Mouse (Mus musculus) liver, embryonic 14.5 days (tissue): ENCODE results near the gene Gbgt1. TPM values are rescaled to one million over a fixed set of nuclear protein-coding genes. Genes with fewer than 3 reads are reported as not detected.

Experiments
- ATAC-seq: fragments of 200-750 bp; cut with Nextera tagmentation; 2 replicates; pipeline ENCODE4 v1.8.0; 2017; ENCODE audit warnings: moderate number of reproducible peaks, mild to moderate bottlenecking, moderate library complexity; ENCODE audit not compliant: insufficient read depth
- DNase-seq, 3 experiments: peaks; one replicate each; pipeline ENCODE4 v3.0.0-alpha.2; 2012 to 2013; ENCODE audit warnings: low read depth in 3 of 3, low spot score in 3 of 3
- H3K27ac ChIP-seq: fragments of 300-500 bp; sonication (generic); 2 replicates; pipeline ENCODE4 v1.5.1; 2014; ENCODE audit warnings: moderate library complexity, mild to moderate bottlenecking, control low read depth, inconsistent platforms
- H3K27me3 ChIP-seq: fragments of 300-500 bp; sonication (generic); 2 replicates; pipeline ENCODE4 v1.6.1; 2014; ENCODE audit warnings: mild to moderate bottlenecking, low read length, moderate library complexity; ENCODE audit not compliant: control insufficient read depth, insufficient read depth
- H3K36me3 ChIP-seq: fragments of 300-500 bp; sonication (generic); replicated peaks from 2 replicates; pipeline ENCODE4 v1.6.1; 2014; ENCODE audit warnings: low read depth; ENCODE audit not compliant: control insufficient read depth, insufficient read depth
- H3K4me1 ChIP-seq, 2 experiments: fragments of 200-500 bp in 1 of 2; fragments of 300-500 bp in 1 of 2; sonication (generic) in 1 of 2; replicated peaks; 2 replicates each; pipeline ENCODE4 v1.6.1; 2012 to 2014; ENCODE audit warnings: antibody characterized with exemption in 1 of 2, inconsistent platforms in 1 of 2, low read length in 1 of 2; ENCODE audit not compliant: control insufficient read depth in 2 of 2, insufficient read depth in 2 of 2
- H3K4me2 ChIP-seq: fragments of 300-500 bp; sonication (generic); 2 replicates; pipeline ENCODE4 v1.6.1; 2014; ENCODE audit warnings: low read depth, mild to moderate bottlenecking, control low read depth, moderate library complexity
- H3K4me3 ChIP-seq, 2 experiments: fragments of 200-500 bp in 1 of 2; fragments of 300-500 bp in 1 of 2; sonication (generic) in 1 of 2; 2 replicates each; pipeline ENCODE4 v1.5.1; 2012 to 2014; ENCODE audit warnings: low read depth in 2 of 2, low read length in 2 of 2, mild to moderate bottlenecking in 2 of 2, control low read depth in 1 of 2, inconsistent platforms in 1 of 2, moderate library complexity in 1 of 2; ENCODE audit not compliant: insufficient read depth in 1 of 2
- H3K9ac ChIP-seq: fragments of 300-500 bp; sonication (generic); replicated peaks from 2 replicates; pipeline ENCODE4 v1.6.1; 2014; ENCODE audit warnings: mild to moderate bottlenecking, control low read depth, moderate library complexity
- H3K9me3 ChIP-seq: fragments of 300-500 bp; sonication (generic); 2 replicates; pipeline ENCODE4 v1.6.1; 2016; ENCODE audit warnings: low read length, mixed read lengths; ENCODE audit not compliant: control insufficient read depth
- CTCF ChIP-seq: IDR thresholded peaks from 2 replicates; pipeline ENCODE4 v1.5.1; 2016; ENCODE audit warnings: antibody characterized with exemption, low read depth, control low read depth
- EP300 ChIP-seq: IDR thresholded peaks from 2 replicates; pipeline ENCODE4 v1.6.1; 2016; ENCODE audit warnings: antibody characterized with exemption, low read depth
- WGBS: fragments of 180-500 bp; shearing (Covaris S2); extraction: QIAGEN DNeasy Blood & Tissue Kit; methylation state at CpG from one replicate; pipeline ENCODE4 v1.1.7; 2014; ENCODE audit not compliant: insufficient replicate concordance; 5-methylcytosine and 5-hydroxymethylcytosine counted together
- polyA plus RNA-seq, 2 experiments: library from polyadenylated mRNA; depleted of rRNA in 1 of 2; stranded (reverse) in 1 of 2; unstranded in 1 of 2; fragments of >200 nt; fragmentation: Nextera tagmentation in 1 of 2; extraction: Ambion mirVana in 1 of 2; gene quantifications; 2 replicates each; pipeline versions ENCODE4 v1.2.1 to v1.2.3; 2012 to 2014

The Gbgt1 gene
- polyA plus RNA-seq, 2 experiments = 0.29 to 0.52 TPM

- Histone ChIP-seq H3K4me1 (no peaks in the 10 kb centered on the region), H3K4me2 (no peak overlapping the region), H3K27me3 (no peaks in the 10 kb centered on the region), H3K9me3 (no peaks in the 10 kb centered on the region), H3K9ac (no peak overlapping the region), H3K27ac (no peak overlapping the region), H3K36me3 (no peaks in the 10 kb centered on the region), H3K4me3 (no peak overlapping the region)
- WGBS = 65% methylated on average over 16 of the region's 16 CpGs
- TF ChIP-seq EP300 (no peak), CTCF (no peak)
- DNase-seq (no peak), ATAC-seq (no peak)
These were observed 693 bp upstream of the Gbgt1 start for GRCm38 (mm10) chr2:28495801-28496595.

DNA sequence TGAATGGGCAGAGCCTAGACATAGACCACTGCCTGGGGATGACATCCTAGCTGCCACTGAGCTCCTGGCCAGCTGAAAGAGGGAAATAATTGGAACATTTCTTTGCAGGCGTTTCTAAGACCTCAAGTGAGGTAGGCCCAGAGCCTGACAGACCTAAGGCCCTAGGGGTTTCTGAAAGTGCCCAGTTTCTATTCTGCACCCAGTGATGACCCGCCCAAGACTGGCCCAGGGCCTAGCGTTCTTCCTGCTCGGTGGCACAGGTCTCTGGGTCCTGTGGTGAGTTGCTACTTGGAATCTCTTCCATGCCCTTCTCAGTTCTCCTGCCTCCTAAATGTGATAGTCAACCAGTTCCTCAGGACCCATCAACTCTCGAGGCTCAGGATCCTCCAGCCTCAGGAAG, 870 bp downstream of the Gbgt1 start:
- 53% methylated on average over 5 of the region's 5 CpGs for WGBS

GRCm38 (mm10) chr2:28498431-28498830, 1.7 kb downstream of the Gbgt1 start:
- TF ChIP-seq CTCF = no peak
- no peak for TF ChIP-seq EP300
- no peaks in the 10 kb centered on the region for H3K27me3 ChIP-seq
- no peak overlapping the region for H3K27ac ChIP-seq
- WGBS = 46% methylated on average over 4 of the region's 4 CpGs
- no peaks in the 10 kb centered on the region for H3K36me3 ChIP-seq
- DNase-seq = no peak
- H3K4me1 ChIP-seq = no peaks in the 10 kb centered on the region
- H3K4me2 ChIP-seq = no peak overlapping the region
- H3K9ac ChIP-seq = no peak overlapping the region
- H3K4me3 ChIP-seq = no peak overlapping the region
- no peaks in the 10 kb centered on the region for H3K9me3 ChIP-seq
- no peak for ATAC-seq

More for the DNA sequence above, 870 bp downstream of the Gbgt1 start:
- no peak for DNase-seq
- H3K4me2 ChIP-seq = no peak overlapping the region
- H3K27ac ChIP-seq = no peak overlapping the region
- no peaks in the 10 kb centered on the region for H3K27me3 ChIP-seq
- H3K9me3 ChIP-seq = no peaks in the 10 kb centered on the region
- H3K4me1 ChIP-seq = no peaks in the 10 kb centered on the region
- H3K9ac ChIP-seq = no peak overlapping the region
- no peak overlapping the region for H3K4me3 ChIP-seq
- ATAC-seq = no peak
- no peak for TF ChIP-seq CTCF
- no peaks in the 10 kb centered on the region for H3K36me3 ChIP-seq

GRCm38 (mm10) chr2:28502987-28503386, 6.3 kb downstream of the Gbgt1 start:
- Histone ChIP-seq H3K4me3 (no peak overlapping the region), H3K9ac (no peak overlapping the region), H3K9me3 (no peaks in the 10 kb centered on the region), H3K4me1 (no peaks in the 10 kb centered on the region), H3K27me3 (no peaks in the 10 kb centered on the region), H3K27ac (no peak overlapping the region), H3K36me3 (no peaks in the 10 kb centered on the region), H3K4me2 (no peak overlapping the region)
- DNase-seq (no peak), ATAC-seq (no peak)
- TF ChIP-seq CTCF (no peak), EP300 (no peak)
- 60% methylated on average over 10 of the region's 10 CpGs for WGBS

- DNase-seq = no peak
- Histone ChIP-seq H3K4me1 (no peaks in the 10 kb centered on the region), H3K9ac (no peak overlapping the region), H3K4me3 (no peak overlapping the region), H3K27me3 (no peaks in the 10 kb centered on the region), H3K36me3 (no peaks in the 10 kb centered on the region), H3K27ac (no peak overlapping the region), H3K9me3 (no peaks in the 10 kb centered on the region), H3K4me2 (no peak overlapping the region)
- whole genome bisulfite sequencing = 76% methylated on average over 13 of the region's 13 CpGs
- ATAC-seq = no peak
- TF ChIP-seq EP300 = no peak
- TF ChIP-seq CTCF = no peak
These were observed 8.0 kb downstream of the Gbgt1 start for GRCm38 (mm10) chr2:28504676-28505075.
